Mouse (Mus musculus) Patski (cell line): ENCODE results near the gene Ticam1. TPM values are rescaled to one million over a fixed set of nuclear protein-coding genes. Genes with fewer than 3 reads are reported as not detected.

Source experiments
- ATAC-seq: fragments of 100-300 bp; one replicate; pipeline ENCODE4 v1.8.0; 2021
- CTCF ChIA-PET: fragments of 350-600 bp; sonication (Branson Sonifier 250); formaldehyde crosslinking; loops from one replicate; lab custom pipeline; 2022; ENCODE audit warnings: inconsistent platforms; lab: Charles Lee
- POLR2A ChIA-PET: fragments of 350-600 bp; sonication (Branson Sonifier 250); formaldehyde crosslinking; loops from one replicate; lab custom pipeline; 2022; ENCODE audit warnings: antibody characterized with exemption, inconsistent platforms; lab: Charles Lee
- DNase-seq: peaks from one replicate; pipeline ENCODE4 v3.0.0-alpha.2; 2011; ENCODE audit warnings: low read depth, low spot score
- H3K27me3 ChIP-seq: fragments of 371-371 bp; one replicate; pipeline ENCODE4 v1.5.1; 2021
- CTCF ChIP-seq: fragments of 100-300 bp; IDR thresholded peaks from one replicate; pipeline ENCODE4 v1.5.1; 2021
- in situ Hi-C: fragments of 300-500 bp; cut with MboI; formaldehyde crosslinking; loops from 3 replicates; pipeline ENCODE4 v1.11.1; 2018; ENCODE audit warnings: low pct_unique_long_range_greater_than_20kb, mixed read lengths
- polyA plus RNA-seq: library from polyadenylated mRNA; unstranded; gene quantifications from one replicate; pipeline ENCODE4 v1.2.3, GENCODE M21; 2021

The Ticam1 gene
- polyA plus RNA-seq, 1 experiment from 2014 or later: 23.9 TPM

GRCm38 (mm10) chr17:56281193-56281592, 4.6 kb upstream of the Ticam1 start:
- ChIA-PET POLR2A (interaction anchor here (2.3 kb wide), 1 partner anchor 9 kb away, joined by 11 read pairs; no protein-coding TSS in a partner anchor), CTCF (no interaction called here)
- no peaks in the 10 kb centered on the region for H3K27me3 ChIP-seq
- DNase-seq: no peak
- in situ Hi-C loops: no loop called here
- no peak for TF ChIP-seq CTCF
- ATAC-seq: no peak

GRCm38 (mm10) chr17:56279481-56280155, 3.0 kb upstream of the Ticam1 start:
- POLR2A ChIA-PET: interaction anchor here (0.7 to 2.3 kb wide), 5 partner anchors 8 to 363 kb away, joined by 3 to 11 read pairs (median 9); no protein-coding TSS in a partner anchor
- no peaks in the 10 kb centered on the region for H3K27me3 ChIP-seq
- CTCF ChIA-PET: interaction anchor here (1.2 to 1.8 kb wide), 2 partner anchors 11 to 12 kb away, joined by 4 to 6 read pairs; no protein-coding TSS in a partner anchor
- no peak for DNase-seq
- no peak for TF ChIP-seq CTCF
- ATAC-seq: no peak
- in situ Hi-C loops: no loop called here

- no peak for ATAC-seq
- ChIA-PET CTCF (interaction anchor here (1.2 to 1.8 kb wide), 3 partner anchors 10 to 13 kb away, joined by 4 to 6 read pairs (median 4); no protein-coding TSS in a partner anchor), POLR2A (interaction anchor here (1.8 to 2.1 kb wide), 2 partner anchors 9 to 12 kb away, joined by 6 to 9 read pairs; no protein-coding TSS in a partner anchor)
- no peak for TF ChIP-seq CTCF
- H3K27me3 ChIP-seq: no peaks in the 10 kb centered on the region
- in situ Hi-C loops: no loop called here
- no peak for DNase-seq
Measured at GRCm38 (mm10) chr17:56278340-56278739, 1.8 kb upstream of the Ticam1 start.

GRCm38 (mm10) chr17:56277567-56277893, 944 bp upstream of the Ticam1 start:
- TF ChIP-seq CTCF: no peak
- H3K27me3 ChIP-seq: no peaks in the 10 kb centered on the region
- DNase-seq (no peak), ATAC-seq (no peak)
- POLR2A ChIA-PET: interaction anchor here (1.8 to 2.1 kb wide), 2 partner anchors 10 to 13 kb away, joined by 6 to 9 read pairs; no protein-coding TSS in a partner anchor
- in situ Hi-C loops: no loop called here
- CTCF ChIA-PET: interaction anchor here (1.1 to 1.2 kb wide), 3 partner anchors 8 to 57 kb away, joined by 3 to 5 read pairs (median 4); no protein-coding TSS in a partner anchor

GRCm38 (mm10) chr17:56275842-56276480, 625 bp downstream of the Ticam1 start:
- DNase-seq (no peak), ATAC-seq (no peak)
- ChIA-PET POLR2A (no interaction called here), CTCF (no interaction called here)
- TF ChIP-seq CTCF: no peak
- no peaks in the 10 kb centered on the region for H3K27me3 ChIP-seq
- in situ Hi-C loops: no loop called here

GRCm38 (mm10) chr17:56273986-56274385, 2.6 kb downstream of the Ticam1 start:
- ChIA-PET POLR2A (no interaction called here), CTCF (no interaction called here)
- ATAC-seq (no peak), DNase-seq (no peak)
- TF ChIP-seq CTCF: no peak
- in situ Hi-C loops: no loop called here
- no peaks in the 10 kb centered on the region for H3K27me3 ChIP-seq

- POLR2A ChIA-PET: no interaction called here
- no peak for TF ChIP-seq CTCF
- DNase-seq (no peak), ATAC-seq (no peak)
- CTCF ChIA-PET: interaction anchor here (1.1 kb wide), 1 partner anchor 11 kb away, joined by 3 read pairs; no protein-coding TSS in a partner anchor
- no peaks in the 10 kb centered on the region for H3K27me3 ChIP-seq
- in situ Hi-C loops: no loop called here
Measured at GRCm38 (mm10) chr17:56273482-56273881, 3.1 kb downstream of the Ticam1 start.

- H3K27me3 ChIP-seq: no peaks in the 10 kb centered on the region
- DNase-seq (no peak), ATAC-seq (no peak)
- no peak for TF ChIP-seq CTCF
- CTCF ChIA-PET: interaction anchor here (1.1 kb wide), 1 partner anchor 12 kb away, joined by 3 read pairs; no protein-coding TSS in a partner anchor
- in situ Hi-C loops: no loop called here
- POLR2A ChIA-PET: no interaction called here
Measured at GRCm38 (mm10) chr17:56272644-56273043, 3.9 kb downstream of the Ticam1 start.

- no peak for ATAC-seq
- DNase-seq: no peak
- no peaks in the 10 kb centered on the region for H3K27me3 ChIP-seq
- no peak for TF ChIP-seq CTCF
- ChIA-PET CTCF (interaction anchor here (1.2 kb wide), 1 partner anchor 13 kb away, joined by 3 read pairs; no protein-coding TSS in a partner anchor), POLR2A (no interaction called here)
- in situ Hi-C loops: no loop called here
Measured at GRCm38 (mm10) chr17:56271609-56272253, 4.9 kb downstream of the Ticam1 start.

GRCm38 (mm10) chr17:56269741-56270140, 6.8 kb downstream of the Ticam1 start:
- no peak for TF ChIP-seq CTCF
- DNase-seq: no peak
- CTCF ChIA-PET: interaction anchor here (1.0 to 1.3 kb wide), 2 partner anchors 21 to 320 kb away, joined by 3 to 4 read pairs; no protein-coding TSS in a partner anchor
- POLR2A ChIA-PET: no interaction called here
- no peaks in the 10 kb centered on the region for H3K27me3 ChIP-seq
- ATAC-seq: no peak
- in situ Hi-C loops: no loop called here
